Mouse (Mus musculus): ENCODE results near the gene H2-DMb2. TPM values are rescaled to one million over a fixed set of nuclear protein-coding genes. Genes with fewer than 3 reads are reported as not detected.

H2-DMb2 gene
- polyA plus RNA-seq, 1 experiment from 2014 or later: 0.54 TPM

- Histone ChIP-seq H3K9me3 (replicated peaks) (no peaks in the 10 kb centered on the region), H3K4me1 (replicated peaks) (no peaks in the 10 kb centered on the region), H3K9ac (no peak overlapping the region), H3K27ac (replicated peaks) (no peak overlapping the region), H3K4me2 (no peak overlapping the region), H3K36me3 (replicated peaks) (peaks cover 35% of the 10 kb centered on the region), H3K4me3 (replicated peaks) (no peak overlapping the region), H3K27me3 (no peaks in the 10 kb centered on the region)
- ATAC-seq (ENCODE audit: insufficient read depth): no peak
- WGBS (ENCODE audit: insufficient replicate concordance): 77% methylated on average over 7 of the region's 7 CpGs
These were observed 35.8 kb upstream of the H2-DMb2 start for GRCm38 (mm10) chr17:34107109-34107867.

DNA sequence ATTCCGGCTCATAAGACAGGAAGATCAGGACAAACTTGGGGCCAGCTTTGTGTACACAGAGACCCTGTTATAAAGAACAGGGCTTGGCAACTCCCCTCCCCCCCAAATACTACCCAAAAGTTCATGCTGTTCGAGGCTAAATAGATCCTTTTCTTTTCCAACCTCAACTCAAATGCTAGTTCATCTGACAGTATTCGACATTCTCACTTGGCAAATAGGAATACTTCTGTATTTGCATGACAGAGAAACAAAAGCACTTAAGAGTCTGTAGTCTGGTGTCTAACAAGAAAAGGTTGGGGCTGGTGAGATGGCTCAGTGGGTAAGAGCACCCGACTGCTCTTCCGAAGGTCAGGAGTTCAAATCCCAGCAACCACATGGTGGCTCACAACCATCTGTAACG lies 34.6 kb upstream of the H2-DMb2 start:
- H3K9me3 ChIP-seq (replicated peaks): no peaks in the 10 kb centered on the region
- no peak overlapping the region for H3K4me2 ChIP-seq
- H3K36me3 ChIP-seq (replicated peaks): peaks cover 46% of the 10 kb centered on the region
- WGBS (ENCODE audit: insufficient replicate concordance): 80% methylated on average over 6 of the region's 6 CpGs
- no peak overlapping the region for H3K9ac ChIP-seq
- no peak overlapping the region for H3K27ac ChIP-seq (replicated peaks)
- H3K27me3 ChIP-seq: no peaks in the 10 kb centered on the region
- no peaks in the 10 kb centered on the region for H3K4me1 ChIP-seq (replicated peaks)
- H3K4me3 ChIP-seq (replicated peaks): no peak overlapping the region
- ATAC-seq (ENCODE audit: insufficient read depth): no peak

GRCm38 (mm10) chr17:34109038-34109805 lies 33.9 kb upstream of the H2-DMb2 start:
- ATAC-seq (ENCODE audit: insufficient read depth): no peak
- WGBS (ENCODE audit: insufficient replicate concordance): 70% methylated on average over 14 of the region's 14 CpGs
- Histone ChIP-seq H3K27me3 (no peaks in the 10 kb centered on the region), H3K4me2 (no peak overlapping the region), H3K9me3 (replicated peaks) (no peaks in the 10 kb centered on the region), H3K27ac (replicated peaks) (0 out of 2 replicates have a peak overlapping the region, but pooled peaks have one; percentile 24), H3K36me3 (replicated peaks) (peaks cover 54% of the 10 kb centered on the region), H3K4me3 (replicated peaks) (no peak overlapping the region), H3K4me1 (replicated peaks) (no peaks in the 10 kb centered on the region), H3K9ac (no peak overlapping the region)

DNA sequence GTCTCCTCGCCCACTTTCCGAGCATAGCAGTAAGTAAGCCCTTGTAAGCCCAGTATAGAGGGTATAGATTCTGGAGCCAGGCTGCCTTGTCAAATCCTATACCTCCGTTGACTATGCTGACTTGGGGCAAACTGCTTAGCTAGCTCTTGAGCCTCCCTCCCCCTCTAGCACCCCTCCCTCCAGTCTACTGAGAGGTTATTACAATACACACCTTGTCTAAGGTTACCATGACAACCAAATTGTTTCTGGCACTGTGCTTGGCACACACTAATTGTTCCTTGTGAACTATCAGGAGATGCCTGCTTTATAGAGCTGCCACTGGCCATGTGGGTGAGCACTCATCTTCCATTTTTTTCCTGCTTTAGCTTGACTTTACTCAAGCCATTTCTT lies 33.3 kb upstream of the H2-DMb2 start:
- WGBS (ENCODE audit: insufficient replicate concordance): 69% methylated on average over 3 of the region's 3 CpGs
- H3K4me3 ChIP-seq (replicated peaks): no peak overlapping the region
- no peak overlapping the region for H3K4me2 ChIP-seq
- H3K9me3 ChIP-seq (replicated peaks): no peaks in the 10 kb centered on the region
- H3K27me3 ChIP-seq: no peaks in the 10 kb centered on the region
- H3K9ac ChIP-seq: no peak overlapping the region
- H3K4me1 ChIP-seq (replicated peaks): peaks cover 2% of the 10 kb centered on the region
- 0 out of 2 replicates have a peak overlapping the region, but pooled peaks have one; percentile 24 for H3K27ac ChIP-seq (replicated peaks)
- ATAC-seq (ENCODE audit: insufficient read depth): no peak
- peaks cover 60% of the 10 kb centered on the region for H3K36me3 ChIP-seq (replicated peaks)

DNA sequence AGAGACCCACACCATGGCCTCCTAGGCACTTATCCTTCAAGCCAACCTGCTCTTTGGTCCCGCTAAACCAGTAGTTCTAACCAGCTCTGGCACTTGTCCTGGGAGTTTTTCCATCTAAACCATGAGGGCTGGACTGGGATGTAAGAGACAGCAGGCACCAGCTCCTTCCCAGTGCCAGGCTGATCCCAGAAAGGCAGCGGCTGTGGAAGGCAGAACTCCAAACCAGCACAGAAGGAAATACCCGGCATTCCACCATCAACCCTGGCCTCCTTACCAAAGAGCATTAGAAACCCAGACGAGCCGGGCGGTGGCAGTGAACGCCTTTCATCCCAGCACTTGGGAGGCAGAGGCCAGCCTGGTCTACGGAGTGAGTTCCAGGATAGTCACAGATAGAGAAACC lies 32.8 kb upstream of the H2-DMb2 start:
- no peaks in the 10 kb centered on the region for H3K27me3 ChIP-seq
- H3K27ac ChIP-seq (replicated peaks): 0 out of 2 replicates have a peak overlapping the region, but pooled peaks have one; percentile 24
- H3K9ac ChIP-seq: no peak overlapping the region
- no peak overlapping the region for H3K4me3 ChIP-seq (replicated peaks)
- no peak overlapping the region for H3K4me2 ChIP-seq
- no peaks in the 10 kb centered on the region for H3K9me3 ChIP-seq (replicated peaks)
- no peak for ATAC-seq (ENCODE audit: insufficient read depth)
- H3K36me3 ChIP-seq (replicated peaks): peaks cover 65% of the 10 kb centered on the region
- WGBS (ENCODE audit: insufficient replicate concordance): 81% methylated on average over 8 of the region's 8 CpGs
- peaks cover 7% of the 10 kb centered on the region for H3K4me1 ChIP-seq (replicated peaks)

DNA sequence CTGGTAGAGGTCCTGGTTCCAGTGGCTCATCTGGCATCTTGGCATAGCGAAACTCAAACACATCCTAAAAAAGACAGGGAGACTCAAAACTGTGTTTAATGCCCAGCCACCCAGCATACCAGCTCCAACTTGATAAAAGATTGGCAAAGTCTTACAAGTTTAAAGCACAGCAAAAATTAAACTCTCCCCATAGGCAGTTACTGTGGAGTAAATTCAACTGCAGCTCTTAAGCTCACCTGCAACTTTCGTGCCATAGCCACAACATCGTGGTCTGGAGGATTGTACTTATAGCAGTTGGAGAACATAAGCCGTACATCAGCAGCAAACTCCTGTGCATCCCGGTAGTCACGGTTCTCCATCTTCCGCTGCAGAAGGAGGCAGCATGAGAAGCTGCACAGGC lies 29.0 kb upstream of the H2-DMb2 start:
- 89% methylated on average over 7 of the region's 7 CpGs for WGBS (ENCODE audit: insufficient replicate concordance)
- no peak for ATAC-seq (ENCODE audit: insufficient read depth)

GRCm38 (mm10) chr17:34116736-34117370 lies 26.3 kb upstream of the H2-DMb2 start:
- Histone ChIP-seq H3K4me3 (replicated peaks) (peak overlapping the region; percentile 94), H3K9me3 (replicated peaks) (no peaks in the 10 kb centered on the region), H3K4me1 (replicated peaks) (peaks cover 44% of the 10 kb centered on the region), H3K9ac (peak overlapping the region; percentile 93), H3K4me2 (peak overlapping the region; percentile 99), H3K27me3 (no peaks in the 10 kb centered on the region), H3K27ac (replicated peaks) (peak overlapping the region; percentile 76), H3K36me3 (replicated peaks) (peaks cover 70% of the 10 kb centered on the region)
- ATAC-seq (ENCODE audit: insufficient read depth): no peak
- WGBS (ENCODE audit: insufficient replicate concordance): 39% methylated on average over 7 of the region's 7 CpGs

More for the DNA sequence above, 29.0 kb upstream of the H2-DMb2 start:
- Histone ChIP-seq H3K9ac (no peak overlapping the region), H3K4me2 (no peak overlapping the region), H3K27me3 (no peaks in the 10 kb centered on the region), H3K4me3 (replicated peaks) (no peak overlapping the region), H3K4me1 (replicated peaks) (peaks cover 31% of the 10 kb centered on the region), H3K27ac (replicated peaks) (no peak overlapping the region), H3K36me3 (replicated peaks) (peaks cover 97% of the 10 kb centered on the region), H3K9me3 (replicated peaks) (no peaks in the 10 kb centered on the region)

DNA sequence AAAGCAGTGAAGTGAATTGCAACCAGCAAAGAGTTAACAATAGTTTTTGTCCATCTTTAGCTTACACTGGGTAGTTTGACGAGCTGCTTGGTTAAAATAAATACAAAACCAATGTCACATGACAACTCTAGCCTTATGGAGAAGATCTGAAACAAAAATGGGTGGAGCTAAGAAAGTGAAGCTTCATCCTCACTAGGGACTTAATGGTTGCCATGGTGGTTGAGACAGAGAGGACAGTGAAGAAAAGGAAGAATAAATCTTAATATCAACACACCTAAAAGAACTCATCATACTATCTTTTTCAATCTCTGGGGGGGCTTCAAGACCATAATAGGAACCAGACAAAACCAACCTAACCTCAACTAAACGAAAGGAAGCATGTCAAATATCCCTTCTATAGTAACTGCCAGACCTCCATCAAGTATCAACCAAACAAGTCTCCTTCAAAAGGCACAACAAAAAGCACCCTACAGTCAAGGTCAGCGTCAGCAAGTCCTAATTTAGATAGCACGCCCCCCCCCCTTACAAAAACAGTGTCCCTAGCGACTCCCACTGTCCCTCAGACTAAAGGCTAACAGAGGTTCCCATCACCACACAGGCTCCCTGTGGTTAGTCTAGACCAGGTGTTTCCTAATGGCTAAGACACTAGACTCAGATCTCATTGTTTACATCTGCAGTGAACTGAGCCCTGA lies 25.5 kb upstream of the H2-DMb2 start:
- Histone ChIP-seq H3K9me3 (replicated peaks) (no peaks in the 10 kb centered on the region), H3K4me2 (peak overlapping the region; percentile 99), H3K4me1 (replicated peaks) (peaks cover 48% of the 10 kb centered on the region), H3K27ac (replicated peaks) (peak overlapping the region; percentile 76), H3K9ac (peak overlapping the region; percentile 93), H3K27me3 (no peaks in the 10 kb centered on the region), H3K4me3 (replicated peaks) (peak overlapping the region; percentile 94), H3K36me3 (replicated peaks) (peaks cover 63% of the 10 kb centered on the region)
- ATAC-seq (ENCODE audit: insufficient read depth): no peak
- 1% methylated on average over 5 of the region's 5 CpGs for WGBS (ENCODE audit: insufficient replicate concordance)

DNA sequence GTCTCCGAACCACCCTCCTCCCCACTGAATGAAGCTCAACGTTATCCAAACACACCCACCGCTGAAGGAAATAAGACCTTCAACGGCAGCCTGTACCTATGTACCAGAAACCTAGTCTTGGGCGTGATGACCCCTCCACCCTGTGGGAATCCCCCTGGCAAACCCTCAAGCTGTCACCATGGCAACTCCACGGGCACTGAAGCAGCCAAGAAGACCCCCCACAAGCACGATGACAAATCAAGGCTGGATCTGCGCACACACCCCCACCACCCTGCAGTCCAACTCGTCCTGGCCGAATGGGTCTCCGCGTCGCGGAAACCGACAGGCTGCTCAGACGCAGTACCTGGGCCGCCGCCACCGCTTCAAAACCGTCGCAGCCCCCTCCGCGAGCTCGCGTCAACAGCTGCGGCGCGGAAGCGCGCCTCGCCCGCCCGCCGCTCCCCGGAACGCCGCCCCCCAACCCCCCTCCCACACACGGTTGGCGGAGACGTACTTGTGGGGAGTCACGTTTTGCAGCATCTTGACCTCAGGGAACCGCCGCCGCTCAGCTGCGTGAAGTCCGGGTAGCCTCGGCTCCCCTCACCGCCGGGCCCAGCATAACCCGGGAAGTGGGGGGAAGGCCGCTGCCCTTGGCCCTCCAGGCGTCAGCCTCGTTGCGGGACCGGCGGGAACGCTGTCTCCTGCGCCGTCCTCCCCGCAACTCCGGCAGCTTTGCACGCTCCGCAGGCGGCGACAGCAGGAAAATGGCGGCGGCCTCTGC lies 24.8 kb upstream of the H2-DMb2 start:
- no peak for ATAC-seq (ENCODE audit: insufficient read depth)
- Histone ChIP-seq H3K27ac (replicated peaks) (peak overlapping the region; percentile 76), H3K9ac (peak overlapping the region; percentile 93), H3K9me3 (replicated peaks) (no peaks in the 10 kb centered on the region), H3K4me2 (peak overlapping the region; percentile 99), H3K36me3 (replicated peaks) (peaks cover 55% of the 10 kb centered on the region), H3K4me1 (replicated peaks) (peaks cover 56% of the 10 kb centered on the region), H3K4me3 (replicated peaks) (peak overlapping the region; percentile 94), H3K27me3 (no peaks in the 10 kb centered on the region)
- under 1% methylated on average over 67 of the region's 67 CpGs for WGBS (ENCODE audit: insufficient replicate concordance)

DNA sequence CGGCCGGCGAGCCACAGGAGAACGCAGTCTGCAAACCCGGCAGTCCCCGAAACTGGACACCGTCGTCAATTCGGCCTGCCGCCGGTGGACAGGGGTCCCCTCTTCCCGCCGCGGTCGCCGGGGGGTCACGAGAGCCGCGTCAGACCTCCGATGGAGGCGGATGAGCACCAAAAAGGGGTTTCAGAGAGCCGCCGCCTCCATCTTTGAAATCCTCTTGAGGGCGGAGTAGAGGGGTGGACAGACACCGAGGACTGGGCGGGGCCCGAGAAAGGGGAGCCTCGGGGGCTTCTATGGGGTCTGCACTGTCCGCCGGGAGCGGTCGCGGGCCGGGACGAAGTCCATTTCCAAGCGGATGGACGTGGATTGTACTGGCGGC lies 24.2 kb upstream of the H2-DMb2 start:
- peaks cover 61% of the 10 kb centered on the region for H3K4me1 ChIP-seq (replicated peaks)
- WGBS (ENCODE audit: insufficient replicate concordance): under 1% methylated on average over 38 of the region's 38 CpGs
- peak overlapping the region; percentile 76 for H3K27ac ChIP-seq (replicated peaks)
- peak; percentile 28 for ATAC-seq (ENCODE audit: insufficient read depth)
- peak overlapping the region; percentile 93 for H3K9ac ChIP-seq
- H3K36me3 ChIP-seq (replicated peaks): peaks cover 50% of the 10 kb centered on the region
- H3K9me3 ChIP-seq (replicated peaks): no peaks in the 10 kb centered on the region
- H3K4me2 ChIP-seq: peak overlapping the region; percentile 99
- peak overlapping the region; percentile 94 for H3K4me3 ChIP-seq (replicated peaks)
- H3K27me3 ChIP-seq: no peaks in the 10 kb centered on the region

Data from liver, embryonic 15.5 days (tissue).